Mouse (Mus musculus) G1E (cell line): Measurements from ENCODE around the gene Plekhd1.

Source experiments
- CTCF ChIP-seq: IDR thresholded peaks from 2 replicates; pipeline ENCODE4 v1.5.1; 2012; ENCODE audit warnings: low read depth, low read length, inconsistent platforms, mixed read lengths
- GATA1 ChIP-seq: IDR thresholded peaks from 2 replicates; pipeline ENCODE4 v1.6.1; 2012; ENCODE audit warnings: borderline replicate concordance, low read length, inconsistent platforms, mixed read lengths
- POLR2AphosphoS5 ChIP-seq: IDR thresholded peaks from 2 replicates; pipeline ENCODE4 v1.6.1; 2012; ENCODE audit warnings: low read depth, low read length, inconsistent platforms; ENCODE audit not compliant: insufficient replicate concordance

GRCm38 (mm10) chr12:80684316-80684715 is 8.1 kb upstream of the Plekhd1 start:
- no peak for TF ChIP-seq CTCF
- no peak for TF ChIP-seq GATA1
- no peak for TF ChIP-seq POLR2AphosphoS5
